Mouse (Mus musculus): ENCODE results near the gene Ppp1r14c. TPM values are rescaled to one million over a fixed set of nuclear protein-coding genes. Genes with fewer than 3 reads are reported as not detected.

Ppp1r14c gene
- polyA plus RNA-seq, 1 experiment from 2014 or later: 5.1 TPM

DNA sequence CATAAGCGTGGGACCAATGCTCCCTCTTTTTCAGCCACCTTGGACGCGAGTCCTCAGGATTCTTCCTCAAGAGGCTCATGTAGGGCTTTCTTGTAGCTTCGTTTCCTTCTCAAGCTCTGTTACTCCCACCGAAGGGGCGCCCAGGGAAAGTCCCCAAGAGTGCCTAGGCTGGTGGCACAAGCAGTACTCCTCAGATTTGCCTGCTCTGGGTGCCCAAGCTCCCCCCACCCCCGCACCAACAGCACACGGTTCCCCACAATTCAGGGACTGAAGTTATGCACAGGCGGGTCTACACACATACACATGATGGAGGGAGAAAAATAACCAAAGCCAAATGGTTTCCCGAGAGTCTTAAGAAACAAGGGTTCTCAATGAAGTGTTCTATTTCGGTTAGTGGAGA lies 1.6 kb downstream of the Ppp1r14c start:
- Histone ChIP-seq H3K27ac (no peak overlapping the region), H3K9me3 (no peaks in the 10 kb centered on the region), H3K9ac (no peak overlapping the region), H3K4me1 (peaks cover 4% of the 10 kb centered on the region; the same call in 1 of the 2 replicates), H3K36me3 (no peaks in the 10 kb centered on the region), H3K4me2 (replicated peaks) (peak overlapping the region; percentile 99), H3K27me3 (peaks cover 26% of the 10 kb centered on the region), H3K4me3 (peak overlapping the region; percentile 58)
- 26% methylated on average over 11 of the region's 11 CpGs for WGBS
- no peak for ATAC-seq (ENCODE audit: insufficient number of reproducible peaks, insufficient read depth, low FRiP score, low TSS enrichment)

DNA sequence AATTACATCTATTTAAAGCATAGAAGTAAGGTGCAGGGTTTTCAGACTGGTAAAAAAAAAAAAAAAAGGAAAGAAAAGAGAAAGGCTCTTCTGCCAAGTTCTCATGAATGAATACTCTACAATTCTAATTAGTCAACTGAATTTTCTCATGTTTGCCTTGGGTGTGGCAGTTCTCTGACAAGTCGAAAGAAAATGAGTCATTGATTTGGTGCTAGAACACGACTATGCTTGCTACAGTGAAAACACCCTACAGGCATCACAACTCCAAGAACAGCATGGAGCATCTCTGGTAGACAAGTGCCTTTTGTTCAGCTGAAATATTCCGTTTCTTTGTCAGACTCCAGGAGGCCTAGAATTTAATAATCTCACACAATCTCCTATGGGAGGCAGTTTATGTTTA lies 17.3 kb downstream of the Ppp1r14c start:
- no peak for ATAC-seq (ENCODE audit: insufficient number of reproducible peaks, insufficient read depth, low FRiP score, low TSS enrichment)
- Histone ChIP-seq H3K9me3 (no peaks in the 10 kb centered on the region), H3K4me2 (replicated peaks) (no peak overlapping the region), H3K36me3 (no peaks in the 10 kb centered on the region), H3K9ac (no peak overlapping the region), H3K4me1 (no peaks in the 10 kb centered on the region), H3K27me3 (no peaks in the 10 kb centered on the region), H3K4me3 (no peak overlapping the region), H3K27ac (no peak overlapping the region)
- WGBS: 43% methylated on average over 3 of the region's 3 CpGs

DNA sequence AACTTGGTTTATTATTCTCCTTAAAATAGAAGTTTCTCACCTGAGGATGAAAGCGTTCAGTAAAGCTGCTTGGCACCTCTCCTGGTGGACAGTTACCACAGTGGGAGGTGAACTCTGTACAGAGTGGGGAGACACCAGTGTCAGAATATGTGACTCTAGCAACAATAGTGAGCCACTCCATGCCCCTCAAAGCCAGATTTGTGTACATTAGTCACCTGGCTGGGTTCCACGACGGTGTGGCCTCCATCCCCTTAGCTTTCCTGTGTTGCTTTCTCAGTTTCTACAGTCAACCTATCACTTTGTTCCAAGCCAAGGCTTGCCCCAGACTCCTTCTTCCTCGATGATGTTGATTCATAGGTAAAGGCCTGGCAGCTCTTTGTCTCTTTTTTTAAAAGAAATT lies 26.4 kb downstream of the Ppp1r14c start:
- Histone ChIP-seq H3K4me1 (no peaks in the 10 kb centered on the region), H3K27me3 (no peaks in the 10 kb centered on the region), H3K27ac (no peak overlapping the region), H3K4me3 (no peak overlapping the region), H3K9me3 (no peaks in the 10 kb centered on the region), H3K4me2 (replicated peaks) (no peak overlapping the region), H3K9ac (no peak overlapping the region), H3K36me3 (no peaks in the 10 kb centered on the region)
- WGBS: 90% methylated on average over 4 of the region's 4 CpGs
- no peak for ATAC-seq (ENCODE audit: insufficient number of reproducible peaks, insufficient read depth, low FRiP score, low TSS enrichment)

DNA sequence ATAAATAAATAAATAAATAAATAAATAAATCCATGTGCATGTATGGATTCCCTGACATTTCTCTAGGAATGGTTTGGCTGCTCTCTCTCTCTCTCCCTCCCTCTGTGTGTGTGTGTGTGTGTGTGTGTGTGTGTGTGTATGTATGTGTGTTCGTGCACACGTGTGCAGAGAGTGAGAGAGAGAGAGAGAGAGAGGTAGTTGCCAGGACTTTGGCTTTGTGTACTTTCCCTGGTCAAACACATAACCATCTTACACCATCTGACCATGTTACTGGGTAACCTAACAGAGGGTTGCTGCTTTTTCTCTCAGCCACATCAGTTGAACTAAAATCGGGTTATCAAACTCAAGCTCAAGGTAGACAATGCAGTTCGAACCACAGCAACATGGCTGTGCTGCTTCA lies 27.7 kb downstream of the Ppp1r14c start:
- Histone ChIP-seq H3K4me3 (no peak overlapping the region), H3K27ac (no peak overlapping the region), H3K9ac (no peak overlapping the region), H3K36me3 (no peaks in the 10 kb centered on the region), H3K27me3 (no peaks in the 10 kb centered on the region), H3K9me3 (no peaks in the 10 kb centered on the region), H3K4me2 (replicated peaks) (no peak overlapping the region), H3K4me1 (no peaks in the 10 kb centered on the region)
- no peak for ATAC-seq (ENCODE audit: insufficient number of reproducible peaks, insufficient read depth, low FRiP score, low TSS enrichment)
- 88% methylated on average over 4 of the region's 4 CpGs for WGBS

DNA sequence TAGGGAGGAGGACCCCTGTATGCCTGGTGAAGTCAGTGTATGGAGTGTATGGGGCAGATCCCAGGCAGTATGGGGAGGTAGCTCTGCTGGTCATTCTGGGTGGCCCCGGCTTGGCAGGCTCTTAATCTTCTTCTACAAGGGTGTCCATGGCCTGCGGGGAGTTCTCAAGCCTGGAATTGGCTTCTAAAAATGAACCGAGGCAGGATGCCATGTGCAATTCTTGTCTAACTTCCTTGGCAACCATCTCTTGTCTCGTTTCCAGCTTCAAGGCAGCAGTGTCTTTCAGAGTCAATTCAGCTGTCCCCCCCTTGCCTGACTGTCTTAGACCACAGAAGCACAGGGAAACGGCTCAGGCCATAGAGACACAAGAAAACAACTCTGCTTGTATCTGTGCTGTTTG lies 28.3 kb downstream of the Ppp1r14c start:
- no peaks in the 10 kb centered on the region for H3K9me3 ChIP-seq
- no peak overlapping the region for H3K27ac ChIP-seq
- no peak overlapping the region for H3K4me3 ChIP-seq
- no peaks in the 10 kb centered on the region for H3K36me3 ChIP-seq
- no peaks in the 10 kb centered on the region for H3K4me1 ChIP-seq
- H3K9ac ChIP-seq: no peak overlapping the region
- ATAC-seq (ENCODE audit: insufficient number of reproducible peaks, insufficient read depth, low FRiP score, low TSS enrichment): no peak
- H3K27me3 ChIP-seq: no peaks in the 10 kb centered on the region
- H3K4me2 ChIP-seq (replicated peaks): no peak overlapping the region
- WGBS: 80% methylated on average over 5 of the region's 5 CpGs

DNA sequence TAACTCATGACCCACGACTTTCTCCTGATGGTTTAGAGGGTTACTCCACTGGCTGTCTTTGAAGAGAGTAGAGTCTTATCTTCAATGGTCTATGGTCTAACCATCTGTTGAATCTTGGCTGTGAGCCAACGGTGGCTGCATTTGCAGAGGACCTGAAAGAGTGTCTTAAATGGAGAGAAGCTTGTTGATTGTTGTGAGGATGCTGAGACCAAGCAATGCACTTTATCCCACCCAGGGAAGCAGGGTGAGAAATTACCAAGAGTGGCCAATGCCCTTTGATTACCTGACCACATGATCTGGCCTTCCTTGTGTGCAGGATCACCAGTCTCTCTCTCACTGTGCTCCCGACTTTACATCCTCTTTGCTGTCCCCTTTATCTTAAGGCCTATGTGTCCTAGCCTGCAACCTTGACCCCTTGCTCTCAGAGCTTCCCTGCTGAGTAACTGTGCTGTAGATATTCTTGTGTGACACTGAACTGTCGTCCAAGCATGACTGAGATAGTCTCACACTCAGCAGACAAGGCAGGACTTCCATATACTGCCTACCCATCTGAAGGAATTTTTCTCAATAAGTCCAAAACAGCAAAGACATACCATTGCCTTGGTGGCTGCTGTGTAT lies 28.9 kb downstream of the Ppp1r14c start:
- H3K27ac ChIP-seq: no peak overlapping the region
- no peaks in the 10 kb centered on the region for H3K4me1 ChIP-seq
- no peak for ATAC-seq (ENCODE audit: insufficient number of reproducible peaks, insufficient read depth, low FRiP score, low TSS enrichment)
- H3K4me2 ChIP-seq (replicated peaks): no peak overlapping the region
- H3K36me3 ChIP-seq: no peaks in the 10 kb centered on the region
- no peak overlapping the region for H3K4me3 ChIP-seq
- H3K27me3 ChIP-seq: no peaks in the 10 kb centered on the region
- WGBS: 73% methylated on average over 4 of the region's 4 CpGs
- H3K9me3 ChIP-seq: no peaks in the 10 kb centered on the region
- no peak overlapping the region for H3K9ac ChIP-seq

DNA sequence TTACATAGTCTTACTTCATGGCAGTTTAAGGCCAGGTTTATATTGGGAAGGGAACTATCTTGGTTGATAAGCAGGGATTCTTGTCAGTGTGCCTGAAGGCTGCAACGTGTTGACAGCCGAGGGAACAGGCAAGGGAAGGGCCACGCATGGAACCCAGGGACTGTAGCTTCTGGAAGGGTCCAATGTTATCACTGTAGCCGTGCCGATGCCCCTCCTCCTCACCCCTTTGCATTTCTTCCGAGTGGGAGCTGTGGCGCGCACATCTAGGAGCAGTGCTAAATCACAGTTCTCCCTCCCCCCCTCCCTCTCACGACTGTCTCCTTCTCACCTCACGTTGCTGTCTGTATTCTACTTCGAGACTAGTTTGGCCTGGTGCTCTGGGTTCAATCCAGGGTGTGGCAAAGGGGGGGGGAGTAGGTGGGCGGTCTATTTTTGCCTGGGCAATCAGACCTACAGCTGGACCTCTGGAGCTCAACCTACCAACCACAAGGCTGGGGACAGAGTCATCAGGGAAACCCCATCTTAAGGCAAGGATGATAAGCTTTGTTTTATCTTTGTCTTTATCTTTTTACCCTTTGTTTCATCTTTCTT lies 29.6 kb downstream of the Ppp1r14c start:
- Histone ChIP-seq H3K4me3 (no peak overlapping the region), H3K9ac (no peak overlapping the region), H3K4me2 (replicated peaks) (no peak overlapping the region), H3K36me3 (no peaks in the 10 kb centered on the region), H3K27ac (no peak overlapping the region), H3K9me3 (no peaks in the 10 kb centered on the region), H3K4me1 (no peaks in the 10 kb centered on the region), H3K27me3 (no peaks in the 10 kb centered on the region)
- WGBS: 83% methylated on average over 12 of the region's 12 CpGs
- no peak for ATAC-seq (ENCODE audit: insufficient number of reproducible peaks, insufficient read depth, low FRiP score, low TSS enrichment)

DNA sequence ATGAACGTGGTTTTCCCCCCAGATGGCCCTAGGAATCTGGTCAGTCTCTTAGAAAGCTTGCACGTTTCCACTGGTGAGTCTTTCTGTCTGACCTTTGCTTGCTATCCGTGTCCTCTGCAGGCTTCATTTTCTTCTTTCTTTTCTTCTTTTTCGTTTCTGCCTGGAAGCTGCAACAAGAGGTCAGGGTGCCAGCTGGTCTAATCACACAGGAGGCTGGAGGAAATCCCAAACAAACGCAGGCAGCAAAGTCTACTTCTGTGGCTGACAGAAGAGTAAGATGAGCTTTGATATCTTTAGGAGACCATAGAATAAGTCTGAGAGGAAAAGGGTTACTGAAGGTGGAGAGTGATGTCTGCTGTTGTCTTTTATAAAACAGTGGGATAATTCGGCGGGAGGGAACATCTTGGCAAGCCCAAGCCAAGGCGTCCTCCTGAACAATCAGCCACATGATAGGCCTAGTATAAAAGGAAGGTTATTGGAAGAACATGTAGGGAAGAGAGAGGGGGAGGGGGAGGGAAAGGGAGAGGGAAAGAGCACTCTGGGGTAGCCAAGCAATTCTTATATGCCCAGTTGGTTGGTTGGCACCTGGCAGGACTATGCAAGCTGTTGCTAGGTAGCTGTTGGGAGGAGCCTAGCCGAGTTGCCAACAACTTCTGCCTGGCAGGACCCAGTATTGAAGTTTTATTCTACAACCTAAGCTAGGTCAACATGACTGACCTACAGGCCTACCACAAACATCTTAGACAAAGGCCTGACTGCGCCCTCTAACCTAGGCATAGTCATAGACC lies 30.3 kb downstream of the Ppp1r14c start:
- Histone ChIP-seq H3K27ac (no peak overlapping the region), H3K27me3 (no peaks in the 10 kb centered on the region), H3K36me3 (no peaks in the 10 kb centered on the region), H3K9me3 (no peaks in the 10 kb centered on the region), H3K4me1 (no peaks in the 10 kb centered on the region), H3K9ac (no peak overlapping the region), H3K4me3 (no peak overlapping the region), H3K4me2 (replicated peaks) (no peak overlapping the region)
- WGBS: 72% methylated on average over 10 of the region's 10 CpGs
- ATAC-seq (ENCODE audit: insufficient number of reproducible peaks, insufficient read depth, low FRiP score, low TSS enrichment): no peak

DNA sequence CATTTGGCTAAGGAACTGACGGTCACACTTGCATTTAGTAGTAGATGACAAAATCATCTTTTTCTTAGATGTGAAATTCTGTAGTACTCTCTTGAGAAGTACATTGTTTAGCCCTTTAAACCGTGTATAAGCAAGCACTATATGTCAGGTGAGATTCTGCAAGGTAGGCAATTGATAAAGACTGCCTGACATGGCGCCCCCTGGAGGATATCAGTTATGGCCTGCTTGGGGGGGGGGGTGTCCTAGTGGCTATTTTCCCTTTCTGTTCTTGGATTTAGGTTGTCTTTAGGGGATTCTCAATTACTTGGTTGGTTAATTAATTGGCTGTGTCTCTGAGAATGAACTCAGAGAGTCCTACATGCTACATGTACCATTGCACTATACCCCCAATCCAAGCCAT lies 31.5 kb downstream of the Ppp1r14c start:
- no peaks in the 10 kb centered on the region for H3K36me3 ChIP-seq
- H3K4me1 ChIP-seq: no peaks in the 10 kb centered on the region
- no peak for ATAC-seq (ENCODE audit: insufficient number of reproducible peaks, insufficient read depth, low FRiP score, low TSS enrichment)
- no peaks in the 10 kb centered on the region for H3K9me3 ChIP-seq
- no peak overlapping the region for H3K4me3 ChIP-seq
- no peaks in the 10 kb centered on the region for H3K27me3 ChIP-seq
- no peak overlapping the region for H3K27ac ChIP-seq
- 81% methylated on average over 3 of the region's 3 CpGs for WGBS
- no peak overlapping the region for H3K9ac ChIP-seq
- H3K4me2 ChIP-seq (replicated peaks): no peak overlapping the region

DNA sequence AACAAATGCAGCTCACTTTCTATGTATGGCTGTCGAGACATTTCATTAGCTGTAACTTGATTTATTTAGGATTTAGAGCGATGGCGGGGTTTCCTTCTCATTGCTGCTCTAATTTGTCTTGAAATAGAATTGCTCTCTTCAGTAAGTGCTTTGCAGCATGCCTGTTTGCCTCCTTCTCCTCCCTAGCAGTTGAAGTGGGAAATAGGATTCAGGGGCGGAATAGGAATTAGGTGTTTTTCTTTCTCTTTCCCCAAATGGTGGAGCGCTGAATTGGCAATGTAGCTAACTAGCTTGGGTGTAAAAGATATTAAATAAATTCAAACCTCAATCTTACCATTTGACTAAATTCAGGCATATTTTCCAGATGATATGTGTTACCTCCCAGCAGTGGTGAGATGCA lies 32.2 kb downstream of the Ppp1r14c start:
- Histone ChIP-seq H3K36me3 (no peaks in the 10 kb centered on the region), H3K27me3 (no peaks in the 10 kb centered on the region), H3K4me1 (no peaks in the 10 kb centered on the region), H3K9ac (no peak overlapping the region), H3K9me3 (no peaks in the 10 kb centered on the region), H3K27ac (no peak overlapping the region), H3K4me2 (replicated peaks) (no peak overlapping the region), H3K4me3 (no peak overlapping the region)
- WGBS: 92% methylated on average over 5 of the region's 5 CpGs
- ATAC-seq (ENCODE audit: insufficient number of reproducible peaks, insufficient read depth, low FRiP score, low TSS enrichment): no peak

DNA sequence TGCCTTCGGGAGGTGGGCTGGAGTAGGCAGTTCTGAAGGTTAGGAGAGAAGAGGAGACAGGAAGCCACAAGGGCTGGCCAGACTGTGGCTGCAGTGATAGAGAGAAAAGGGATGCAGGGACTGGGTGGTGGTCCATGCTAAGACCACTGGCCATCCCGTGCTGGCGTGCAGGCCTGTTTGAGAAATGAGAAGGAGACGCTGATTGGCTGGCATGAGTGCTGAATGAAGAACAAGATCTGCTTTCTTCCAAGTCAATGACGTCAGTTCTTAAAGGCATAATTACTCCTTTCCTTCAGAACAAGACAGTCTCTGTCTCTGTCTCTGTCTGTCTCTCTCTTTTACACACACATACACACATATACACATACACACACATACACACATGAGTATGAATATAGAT lies 36.4 kb downstream of the Ppp1r14c start:
- H3K36me3 ChIP-seq: no peaks in the 10 kb centered on the region
- H3K27me3 ChIP-seq: no peaks in the 10 kb centered on the region
- no peak for ATAC-seq (ENCODE audit: insufficient number of reproducible peaks, insufficient read depth, low FRiP score, low TSS enrichment)
- no peaks in the 10 kb centered on the region for H3K4me1 ChIP-seq
- WGBS: 51% methylated on average over 5 of the region's 5 CpGs
- no peak overlapping the region for H3K4me2 ChIP-seq (replicated peaks)
- no peak overlapping the region for H3K27ac ChIP-seq
- no peak overlapping the region for H3K9ac ChIP-seq
- H3K9me3 ChIP-seq: no peaks in the 10 kb centered on the region
- no peak overlapping the region for H3K4me3 ChIP-seq

DNA sequence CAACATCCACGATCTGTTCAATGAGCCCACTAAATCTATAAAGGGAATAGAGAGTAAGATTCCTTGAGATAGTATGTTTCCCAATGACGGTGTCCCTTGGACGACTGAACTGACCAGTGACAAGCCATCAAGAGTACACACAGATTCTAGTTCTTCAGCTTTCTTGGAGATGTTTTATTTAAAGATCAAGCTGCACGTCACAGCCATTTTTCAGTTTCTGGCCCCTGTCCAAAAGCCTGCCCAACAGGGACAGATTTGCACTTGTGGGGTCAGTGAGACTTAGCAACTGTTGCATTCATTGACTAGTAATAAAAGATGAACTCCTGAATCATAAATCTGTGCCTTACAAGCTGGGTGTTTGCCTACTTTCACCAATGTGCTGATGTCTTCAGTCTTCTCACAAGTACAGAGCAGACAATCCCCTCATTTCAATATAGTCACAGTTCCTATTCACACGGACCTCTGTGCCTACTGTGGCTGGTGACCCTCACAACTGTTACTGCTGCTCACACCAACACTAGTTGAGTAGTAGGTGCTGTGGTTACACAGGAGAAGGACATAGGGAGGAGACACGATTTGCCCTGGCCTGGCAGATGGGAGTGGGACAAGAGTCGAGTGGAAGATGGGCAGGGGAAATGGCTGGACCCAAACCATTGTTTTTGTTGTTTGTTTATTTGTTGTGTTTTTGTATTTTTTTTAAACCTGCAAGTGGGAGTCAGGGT lies 37.7 kb downstream of the Ppp1r14c start:
- Histone ChIP-seq H3K9ac (no peak overlapping the region), H3K4me1 (no peaks in the 10 kb centered on the region), H3K4me3 (no peak overlapping the region), H3K36me3 (no peaks in the 10 kb centered on the region), H3K4me2 (replicated peaks) (no peak overlapping the region), H3K9me3 (no peaks in the 10 kb centered on the region), H3K27ac (no peak overlapping the region), H3K27me3 (no peaks in the 10 kb centered on the region)
- ATAC-seq (ENCODE audit: insufficient number of reproducible peaks, insufficient read depth, low FRiP score, low TSS enrichment): no peak
- 82% methylated on average over 7 of the region's 7 CpGs for WGBS

Measured in embryonic facial prominence, embryonic 12.5 days (tissue).